Mouse (Mus musculus): Measurements from ENCODE around the gene Muc3a.

DNA sequence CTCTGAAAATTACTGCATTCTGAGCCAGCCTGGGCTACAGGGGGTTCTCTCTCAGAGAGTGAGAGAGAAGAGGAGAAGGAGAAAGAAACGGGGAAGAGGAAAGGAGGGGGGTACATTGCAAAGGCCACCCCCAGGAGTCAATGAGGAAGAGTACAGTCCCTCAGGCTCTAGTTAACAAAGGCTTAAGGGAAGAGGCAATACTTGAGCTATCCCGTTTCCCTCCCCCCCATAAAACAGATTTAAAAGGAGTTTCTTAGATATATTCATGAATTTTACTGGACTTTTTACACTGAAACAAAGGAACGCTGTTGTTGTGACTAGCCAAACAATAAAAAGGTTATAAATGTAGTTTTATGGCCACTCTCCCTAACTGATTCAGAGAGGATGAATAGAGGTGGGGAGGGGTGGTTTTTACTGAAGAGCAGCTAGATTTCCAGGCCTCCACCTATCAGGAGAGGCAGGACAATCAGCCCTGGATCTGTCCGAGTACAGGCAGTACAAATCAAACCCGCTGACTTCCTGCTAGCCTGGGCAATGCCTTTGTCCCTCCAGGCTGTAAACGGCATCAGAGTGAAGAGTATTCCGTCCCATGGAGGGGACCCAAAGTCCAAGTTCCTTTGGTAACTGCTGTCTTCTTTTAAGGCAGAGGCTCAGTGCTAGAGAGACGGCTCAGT lies 18.8 kb downstream of the Muc3a start:
- TF ChIP-seq GATA1 (IDR thresholded peaks at IDR 0.05; ENCODE audit: borderline replicate concordance, low read length) = no peak
- no peak for TF ChIP-seq CTCF (IDR thresholded peaks at IDR 0.05; ENCODE audit: low read depth, low read length)
- TF ChIP-seq TAL1 (conservative IDR thresholded peaks at IDR 0.05; ENCODE audit: low read depth, low read length) = no peak
- no peak for TF ChIP-seq POLR2AphosphoS5 (IDR thresholded peaks at IDR 0.05; ENCODE audit: insufficient replicate concordance, low read depth, low read length)
- TF ChIP-seq GATA2 (IDR thresholded peaks at IDR 0.05; ENCODE audit: borderline replicate concordance, low read depth, low read length) = no peak

Data from G1E (cell line).